Mouse (Mus musculus) embryonic facial prominence, embryonic 10.5 days (tissue): ENCODE data around the gene Ccdc51. TPM values are rescaled to one million over a fixed set of nuclear protein-coding genes. Genes with fewer than 3 reads are reported as not detected.

Source experiments
- DNase-seq: peaks from one replicate; pipeline ENCODE4 v3.0.0-alpha.2; 2017; ENCODE audit warnings: low spot score
- H3K27ac ChIP-seq: fragments of 300-500 bp; sonication (generic); replicated peaks from 2 replicates; pipeline ENCODE4 v1.5.1; 2016; ENCODE audit warnings: mild to moderate bottlenecking
- H3K27me3 ChIP-seq: fragments of 300-500 bp; sonication (generic); replicated peaks from 2 replicates; pipeline ENCODE4 v1.6.1; 2016; ENCODE audit warnings: low read depth, mild to moderate bottlenecking; ENCODE audit not compliant: poor library complexity, severe bottlenecking
- H3K36me3 ChIP-seq: fragments of 300-500 bp; sonication (generic); replicated peaks from 2 replicates; pipeline ENCODE4 v1.6.1; 2016; ENCODE audit warnings: mild to moderate bottlenecking, moderate library complexity
- H3K4me1 ChIP-seq: fragments of 300-500 bp; sonication (generic); 2 replicates; pipeline ENCODE4 v1.6.1; 2016
- H3K4me3 ChIP-seq: fragments of 300-500 bp; sonication (generic); 2 replicates; pipeline ENCODE4 v1.5.1; 2016; ENCODE audit warnings: mild to moderate bottlenecking, moderate library complexity
- H3K9me3 ChIP-seq: fragments of 300-500 bp; sonication (generic); 2 replicates; pipeline ENCODE4 v1.6.1; 2016; ENCODE audit warnings: mild to moderate bottlenecking
- WGBS: fragments of 180-500 bp; shearing (Covaris S2); methylation state at CpG from one replicate; pipeline ENCODE4 v1.1.7; 2016; 5-methylcytosine and 5-hydroxymethylcytosine counted together
- polyA plus RNA-seq: library from polyadenylated mRNA; unstranded; fragments of >200 nt; fragmentation: Nextera tagmentation; extraction: Ambion mirVana; gene quantifications from 2 replicates; pipeline ENCODE4 v1.2.1, GENCODE M21; 2016

Ccdc51 gene
- polyA plus RNA-seq, 1 experiment from 2014 or later = 13.3 TPM

DNA sequence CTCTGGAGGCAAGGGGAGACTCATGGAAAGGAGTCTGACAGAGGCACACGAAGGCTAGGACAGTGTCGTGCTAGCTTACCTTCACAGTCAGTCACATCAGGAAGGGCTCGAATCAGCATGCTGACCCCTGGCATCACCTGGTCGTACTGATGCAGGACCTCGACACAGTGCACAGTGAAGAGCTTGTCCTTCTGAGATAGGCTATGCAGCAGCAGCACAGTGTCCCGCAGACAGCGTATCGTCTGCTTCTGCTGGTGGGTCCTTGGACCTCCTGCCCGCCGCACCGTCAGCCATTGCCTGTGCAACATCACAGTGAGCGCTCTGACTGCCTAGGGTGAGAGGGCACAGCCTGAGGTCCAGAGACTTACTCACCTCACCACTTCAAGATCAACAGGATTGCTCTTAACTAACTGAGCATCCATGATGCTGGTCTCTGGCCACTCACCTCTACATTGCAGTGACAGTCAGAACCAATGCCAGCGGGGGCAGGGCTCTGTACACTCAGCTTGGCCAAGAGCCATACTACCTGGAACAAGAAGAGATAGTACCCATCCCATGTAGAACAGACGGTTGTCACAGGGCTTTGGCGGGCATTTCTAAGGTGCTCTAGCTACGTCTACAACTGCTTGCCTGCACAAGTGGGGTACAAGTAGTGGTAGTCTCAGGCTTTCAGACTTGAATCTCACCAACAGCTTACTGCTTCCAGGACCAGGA lies 22.0 kb upstream of the Ccdc51 start:
- WGBS = 89% methylated on average over 16 of the region's 16 CpGs
- Histone ChIP-seq H3K9me3 (no peaks in the 10 kb centered on the region), H3K4me3 (no peak overlapping the region), H3K36me3 (peaks cover 88% of the 10 kb centered on the region), H3K27me3 (no peaks in the 10 kb centered on the region), H3K27ac (peak overlapping the region; percentile 86; the same call in 1 of the 2 replicates), H3K4me1 (peaks cover 20% of the 10 kb centered on the region)
- no peak for DNase-seq

DNA sequence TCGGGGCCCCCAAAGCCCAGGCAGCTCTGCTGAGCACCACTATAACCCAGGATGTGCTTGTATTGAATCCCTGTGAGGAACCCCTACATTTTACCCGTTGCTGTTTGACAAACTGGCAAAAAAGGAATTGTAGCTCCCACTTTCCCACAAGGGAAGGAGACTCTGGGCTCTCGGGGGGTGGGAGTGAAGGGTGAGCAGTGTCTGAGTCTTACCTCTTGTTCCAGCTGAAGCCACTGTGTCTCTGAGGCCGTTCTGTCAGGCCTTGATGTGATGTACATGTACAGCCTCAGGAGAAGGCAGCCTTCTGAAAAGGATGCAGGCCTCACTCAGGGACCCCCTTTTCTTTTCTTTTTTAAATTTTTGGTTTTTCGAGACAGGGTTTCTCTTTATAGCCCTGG lies 21.4 kb upstream of the Ccdc51 start:
- Histone ChIP-seq H3K36me3 (peaks cover 93% of the 10 kb centered on the region), H3K4me1 (peaks cover 18% of the 10 kb centered on the region), H3K27me3 (no peaks in the 10 kb centered on the region), H3K4me3 (no peak overlapping the region), H3K27ac (no peak overlapping the region), H3K9me3 (no peaks in the 10 kb centered on the region)
- DNase-seq = no peak
- 93% methylated on average over 5 of the region's 5 CpGs for WGBS

DNA sequence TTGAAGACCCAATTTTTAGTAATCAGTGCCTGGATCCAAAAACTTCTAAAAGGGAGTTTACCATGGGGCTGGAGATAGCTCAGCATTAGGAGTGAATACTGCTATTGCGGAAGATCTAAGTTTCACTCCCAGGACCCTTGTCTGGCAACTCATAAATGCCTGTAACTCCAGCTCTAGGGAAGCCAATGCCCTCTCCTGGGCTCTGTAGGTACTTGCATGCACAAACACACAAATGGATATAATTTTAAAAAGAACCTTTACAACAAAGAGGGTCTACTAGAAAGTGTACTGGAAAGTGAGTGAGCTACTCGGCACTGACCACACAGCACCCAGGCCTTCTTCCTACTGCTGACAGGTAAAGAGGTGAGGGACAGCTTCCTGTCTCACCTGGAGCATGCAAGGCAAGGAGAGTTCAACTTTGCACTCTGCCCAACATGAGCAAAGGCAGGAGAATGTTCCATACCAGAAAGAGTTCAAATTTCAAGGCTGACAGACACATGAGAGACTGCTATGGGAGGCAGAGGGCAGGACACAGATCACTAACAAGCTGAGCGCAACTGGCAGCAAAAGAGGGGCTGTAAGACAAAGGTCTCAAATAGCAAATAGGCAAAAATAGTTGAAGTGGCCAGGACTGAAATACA lies 14.1 kb upstream of the Ccdc51 start:
- no peak overlapping the region for H3K4me3 ChIP-seq
- H3K27me3 ChIP-seq = no peaks in the 10 kb centered on the region
- H3K36me3 ChIP-seq = peaks cover 90% of the 10 kb centered on the region
- WGBS = 95% methylated on average over 3 of the region's 3 CpGs
- no peaks in the 10 kb centered on the region for H3K9me3 ChIP-seq
- H3K4me1 ChIP-seq = peaks cover 14% of the 10 kb centered on the region
- no peak overlapping the region for H3K27ac ChIP-seq
- DNase-seq = no peak

DNA sequence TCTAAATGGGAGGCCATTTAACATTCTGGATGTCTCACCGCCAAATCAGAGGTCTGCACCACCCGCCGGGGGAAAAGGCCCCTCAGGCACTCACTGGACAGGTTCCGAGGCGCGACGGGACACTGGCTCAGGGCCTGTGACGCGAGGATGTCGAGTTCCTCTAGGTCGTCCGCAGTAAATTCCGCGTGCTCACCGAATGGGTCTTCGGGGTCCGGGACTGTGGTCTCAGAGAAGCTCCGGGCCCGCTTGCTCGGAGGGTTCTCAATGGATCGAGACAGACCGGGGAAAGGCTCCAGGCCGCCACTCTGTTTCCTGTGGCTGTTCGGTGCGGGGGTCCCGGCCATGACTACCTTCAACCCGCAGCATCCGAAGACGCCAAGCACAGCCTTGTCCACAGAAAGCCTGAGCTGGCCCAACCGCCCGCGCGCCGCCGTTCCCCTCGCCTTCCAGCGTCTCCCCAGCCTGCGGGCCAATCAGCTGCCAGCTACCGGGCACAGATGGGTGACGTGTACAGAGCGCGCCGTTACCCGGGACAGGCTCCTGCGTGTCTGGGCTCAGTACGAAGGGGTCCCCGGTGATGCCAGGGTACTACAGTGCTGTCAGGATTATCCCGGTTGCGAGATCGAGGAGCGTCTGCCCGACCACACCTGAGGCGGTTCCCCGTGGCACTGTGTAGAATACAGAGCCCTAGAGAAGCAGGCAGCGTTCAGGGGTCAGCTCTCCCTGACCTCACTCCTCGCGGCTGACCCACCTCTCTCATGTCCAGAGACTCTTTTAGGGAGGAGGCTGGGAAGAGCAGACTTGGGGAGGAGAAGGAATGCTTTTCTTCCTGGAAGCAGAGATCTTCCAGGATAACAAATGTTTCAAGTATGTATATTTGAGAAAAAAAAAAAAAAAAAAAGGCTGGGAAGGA lies 8.4 kb upstream of the Ccdc51 start, which contains the start of gene Atrip:
TSS of gene Atrip (minus strand) at position 464 of the 913 bp plus-strand sequence.
- DNase-seq = peak; percentile 94
- peak within 1 kb of the TSS; percentile 89 for H3K27ac ChIP-seq
- H3K9me3 ChIP-seq = no peaks in the 10 kb centered on the region
- under 1% methylated on average over 57 of the region's 57 CpGs for WGBS
- peak within 1 kb of the TSS; percentile 71 for H3K4me3 ChIP-seq
- peaks cover 45% of the 10 kb centered on the region for H3K36me3 ChIP-seq
- H3K4me1 ChIP-seq = peaks cover 24% of the 10 kb centered on the region
- H3K27me3 ChIP-seq = no peaks in the 10 kb centered on the region

DNA sequence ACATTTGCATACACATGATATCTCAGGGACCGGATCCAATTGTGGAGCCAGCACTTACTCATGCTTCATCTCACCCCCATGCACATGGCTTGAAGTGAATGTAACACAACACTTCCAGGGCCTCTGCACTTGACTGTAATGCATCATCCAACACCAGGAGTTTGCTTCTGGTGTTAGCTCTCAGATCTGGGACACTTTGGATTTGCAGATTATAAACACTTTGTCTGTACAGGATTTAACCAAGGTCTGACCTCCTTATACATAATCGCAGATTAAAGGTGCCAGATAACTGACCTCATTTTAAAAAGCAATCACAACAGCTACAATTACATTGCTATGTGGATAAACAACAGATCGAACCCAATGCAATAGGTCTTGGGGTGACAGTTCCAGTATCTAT lies 1.8 kb upstream of the Ccdc51 start:
- H3K27me3 ChIP-seq = no peaks in the 10 kb centered on the region
- H3K36me3 ChIP-seq = peaks cover 35% of the 10 kb centered on the region
- peaks cover 20% of the 10 kb centered on the region for H3K4me1 ChIP-seq
- 95% methylated on average over 3 of the region's 3 CpGs for WGBS
- no peak overlapping the region for H3K27ac ChIP-seq
- H3K4me3 ChIP-seq = peak overlapping the region; percentile 87; the same call in 1 of the 2 replicates
- DNase-seq = no peak
- no peaks in the 10 kb centered on the region for H3K9me3 ChIP-seq

DNA sequence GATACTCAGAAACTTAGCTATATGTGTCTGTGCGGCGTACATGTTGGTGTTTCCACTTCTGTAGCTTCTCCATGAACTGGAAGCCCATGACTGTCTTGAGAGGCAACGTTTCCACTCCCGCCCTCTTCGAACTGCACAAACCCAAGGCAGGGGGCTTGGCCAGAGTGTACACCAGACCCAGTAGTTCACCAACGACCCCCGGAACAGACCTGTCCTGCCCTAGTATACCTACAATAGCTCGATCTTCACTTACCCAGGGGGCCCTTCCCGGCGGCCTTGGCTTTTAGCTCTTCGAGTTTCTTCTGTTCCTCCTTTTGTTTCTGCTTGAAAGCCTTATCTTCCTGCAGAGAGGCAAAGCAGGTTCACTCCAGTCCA lies 557 bp upstream of the Ccdc51 start:
- WGBS = 8% methylated on average over 11 of the region's 11 CpGs

DNA sequence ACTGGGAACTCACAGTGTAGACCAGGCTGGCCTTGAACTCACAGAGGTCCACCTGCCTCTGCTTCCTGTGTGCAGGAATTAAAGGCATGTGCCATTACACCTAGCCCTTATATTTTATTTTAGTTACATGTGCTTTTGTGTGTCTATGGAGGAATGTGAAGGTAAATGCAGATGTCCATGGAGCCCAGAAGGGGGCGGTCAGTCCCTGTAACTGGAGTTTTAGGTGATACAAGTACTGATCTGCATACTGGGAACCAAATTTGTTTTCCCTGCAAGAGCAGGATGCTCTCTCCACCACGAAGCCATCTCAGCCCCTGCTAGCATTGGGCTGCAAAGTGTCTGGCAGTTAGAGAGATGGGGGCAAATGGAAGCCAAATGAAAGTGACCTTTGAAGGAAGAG lies 2.6 kb downstream of the Ccdc51 start:
- DNase-seq = peak; percentile 53

More for the DNA sequence above, 557 bp upstream of the Ccdc51 start:
- H3K4me3 ChIP-seq = peak overlapping the region; percentile 87
- no peaks in the 10 kb centered on the region for H3K9me3 ChIP-seq
- H3K4me1 ChIP-seq = peaks cover 20% of the 10 kb centered on the region
- peaks cover 35% of the 10 kb centered on the region for H3K36me3 ChIP-seq
- H3K27ac ChIP-seq = peak overlapping the region; percentile 91
- DNase-seq = no peak
- no peaks in the 10 kb centered on the region for H3K27me3 ChIP-seq

DNA sequence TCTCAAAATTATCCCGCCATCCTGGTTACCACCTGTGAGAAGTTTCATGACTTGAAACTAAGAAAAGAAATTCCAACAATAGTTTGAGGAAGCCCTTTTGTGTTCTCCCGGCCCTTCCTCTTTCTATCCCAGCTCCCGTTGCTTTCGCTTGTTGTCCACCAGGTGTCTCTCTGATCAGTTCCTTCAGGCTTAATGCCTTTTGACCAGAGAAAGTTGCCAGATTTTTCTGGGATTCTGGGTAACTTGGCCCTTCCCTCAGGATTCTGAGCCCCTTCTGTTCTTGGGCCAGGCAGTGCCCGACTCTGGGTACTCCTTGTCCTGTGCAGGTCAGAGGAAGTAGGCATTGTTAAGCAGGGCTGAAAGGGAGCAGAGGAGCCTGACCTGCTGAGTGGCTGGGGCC lies 5.7 kb downstream of the Ccdc51 start:
- peak; percentile 29 for DNase-seq
- Histone ChIP-seq H3K27me3 (no peaks in the 10 kb centered on the region), H3K4me1 (peaks cover 35% of the 10 kb centered on the region), H3K9me3 (no peaks in the 10 kb centered on the region), H3K27ac (peak overlapping the region; percentile 63), H3K4me3 (no peak overlapping the region), H3K36me3 (peaks cover 32% of the 10 kb centered on the region)
- WGBS = 17% methylated on average over 5 of the region's 5 CpGs

More for the DNA sequence above, 2.6 kb downstream of the Ccdc51 start:
- Histone ChIP-seq H3K4me3 (no peak overlapping the region), H3K36me3 (peaks cover 15% of the 10 kb centered on the region), H3K27ac (no peak overlapping the region), H3K4me1 (peaks cover 27% of the 10 kb centered on the region), H3K9me3 (no peaks in the 10 kb centered on the region), H3K27me3 (no peaks in the 10 kb centered on the region)
- 17% methylated on average over 2 of the region's 2 CpGs for WGBS

DNA sequence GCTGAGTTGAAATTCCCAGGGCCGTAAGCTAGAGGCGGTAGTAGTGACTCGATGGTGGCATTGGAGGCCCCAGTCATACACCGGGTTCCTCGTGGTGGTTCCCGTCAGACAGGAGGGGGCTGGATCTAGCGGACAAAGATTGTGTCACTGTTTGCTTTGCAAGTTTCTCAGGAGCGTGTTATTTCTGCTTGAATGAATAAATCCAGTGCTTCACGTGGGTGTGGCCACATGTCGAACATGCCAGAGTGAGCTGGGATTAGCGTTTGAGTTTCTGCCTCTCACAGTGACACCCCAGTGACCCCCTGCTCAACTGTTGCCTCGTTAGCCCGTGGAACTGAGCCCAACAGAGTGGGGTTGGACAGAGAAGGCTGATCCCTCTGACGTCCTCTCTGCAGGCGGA lies 8.2 kb downstream of the Ccdc51 start:
- no peaks in the 10 kb centered on the region for H3K9me3 ChIP-seq
- 0 out of 2 replicates have a peak overlapping the region, but pooled peaks have one; percentile 3 for H3K27ac ChIP-seq
- H3K4me3 ChIP-seq = no peak overlapping the region
- peaks cover 52% of the 10 kb centered on the region for H3K4me1 ChIP-seq
- DNase-seq = no peak
- no peaks in the 10 kb centered on the region for H3K27me3 ChIP-seq
- WGBS = 69% methylated on average over 15 of the region's 15 CpGs
- H3K36me3 ChIP-seq = peaks cover 33% of the 10 kb centered on the region

DNA sequence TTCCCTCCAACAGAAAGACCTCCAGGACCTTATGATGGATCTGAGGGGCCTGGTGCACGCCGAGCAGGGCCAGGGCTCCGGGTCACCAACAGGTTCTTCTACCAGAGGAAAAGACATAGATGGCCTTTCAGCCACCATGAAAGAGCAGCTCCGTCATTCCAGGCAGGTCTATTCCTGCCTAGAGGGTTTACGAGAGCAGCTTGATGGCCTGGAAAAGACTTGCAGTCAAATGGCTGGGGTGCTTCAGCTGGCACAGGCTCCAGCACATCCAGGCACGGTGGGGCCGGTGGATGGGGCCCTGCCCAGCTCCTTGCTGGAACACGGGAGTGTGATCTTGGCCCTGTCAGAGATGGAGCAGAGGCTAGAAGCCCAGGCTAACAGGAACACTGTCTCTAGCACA lies 9.5 kb downstream of the Ccdc51 start:
- H3K4me3 ChIP-seq = no peak overlapping the region
- no peaks in the 10 kb centered on the region for H3K27me3 ChIP-seq
- peaks cover 60% of the 10 kb centered on the region for H3K4me1 ChIP-seq
- no peaks in the 10 kb centered on the region for H3K9me3 ChIP-seq
- 92% methylated on average over 8 of the region's 8 CpGs for WGBS
- H3K27ac ChIP-seq = no peak overlapping the region
- peaks cover 33% of the 10 kb centered on the region for H3K36me3 ChIP-seq
- no peak for DNase-seq

DNA sequence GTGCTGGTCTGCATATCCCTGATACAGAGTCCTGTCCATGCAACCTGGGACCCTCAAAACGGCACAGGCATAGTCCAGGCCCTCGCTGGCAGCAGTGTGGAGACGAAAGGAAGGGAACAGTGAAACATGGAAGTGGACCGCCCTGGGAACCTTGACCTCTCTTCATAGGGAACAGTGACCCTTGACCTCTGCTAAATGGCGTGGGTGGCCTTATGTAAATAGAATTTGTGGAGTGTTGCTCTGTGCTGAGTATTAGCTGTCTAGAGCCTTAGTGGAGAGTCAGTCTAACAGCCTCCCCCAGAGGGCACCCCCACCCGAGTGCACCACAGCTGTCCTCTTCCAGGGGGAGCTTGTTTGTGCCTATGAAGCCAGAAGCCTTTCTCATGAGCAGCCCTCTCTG lies 10.5 kb downstream of the Ccdc51 start:
- Histone ChIP-seq H3K9me3 (no peaks in the 10 kb centered on the region), H3K4me1 (peaks cover 70% of the 10 kb centered on the region), H3K27ac (0 out of 2 replicates have a peak overlapping the region, but pooled peaks have one; percentile 15), H3K27me3 (no peaks in the 10 kb centered on the region), H3K36me3 (peaks cover 33% of the 10 kb centered on the region), H3K4me3 (0 out of 2 replicates have a peak overlapping the region, but pooled peaks have one; percentile 28)
- DNase-seq = no peak
- 30% methylated on average over 6 of the region's 6 CpGs for WGBS

DNA sequence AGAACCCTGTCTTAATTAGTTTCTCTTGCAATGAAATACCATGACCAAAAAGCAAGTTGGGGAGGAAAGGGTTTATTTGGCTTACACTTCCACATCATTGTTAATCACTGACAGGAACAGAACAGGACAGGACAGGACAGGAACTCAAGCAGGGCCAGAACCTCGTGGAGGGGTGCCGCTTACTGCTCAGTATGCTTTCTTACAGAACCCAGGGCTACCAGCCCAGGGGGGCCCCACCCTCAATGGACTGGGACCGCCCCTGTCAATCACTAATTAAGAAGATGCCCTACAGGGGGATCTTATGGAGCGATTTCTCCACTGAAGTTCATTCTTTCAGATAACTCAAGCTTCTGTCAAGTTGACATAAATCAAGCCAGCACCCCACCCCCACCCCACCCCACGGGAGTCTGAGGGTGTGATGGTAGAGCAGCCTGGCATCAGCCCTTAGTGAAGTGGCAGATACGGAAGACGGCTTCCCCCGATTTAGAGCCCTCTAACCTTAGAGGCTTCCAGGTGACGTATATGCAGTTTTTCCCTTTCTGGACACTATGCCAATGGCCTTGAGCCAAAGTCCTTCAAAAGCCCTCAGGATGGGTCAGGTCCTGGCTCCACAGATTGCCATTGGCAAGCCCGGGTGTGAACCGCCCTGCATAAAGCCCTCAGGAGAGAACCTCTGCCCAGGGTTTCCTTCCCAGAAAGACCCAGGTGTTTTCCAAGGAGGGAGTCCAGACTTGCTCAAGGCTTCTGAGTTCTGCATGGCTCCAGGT lies 11.7 kb downstream of the Ccdc51 start:
- Histone ChIP-seq H3K27me3 (no peaks in the 10 kb centered on the region), H3K4me1 (peaks cover 76% of the 10 kb centered on the region), H3K36me3 (peaks cover 37% of the 10 kb centered on the region), H3K9me3 (no peaks in the 10 kb centered on the region), H3K27ac (peak overlapping the region; percentile 100), H3K4me3 (peak overlapping the region; percentile 87)
- 13% methylated on average over 11 of the region's 11 CpGs for WGBS
- no peak for DNase-seq
